Mouse (Mus musculus) bone marrow macrophage, adult 2 months (primary cell): Measurements from ENCODE around the gene Olfr1218.

Experiments
- CTCF ChIP-seq: IDR thresholded peaks from 2 replicates; pipeline ENCODE4 v1.5.1; 2012; ENCODE audit warnings: low read depth, mild to moderate bottlenecking, low read length, moderate library complexity
- POLR2A ChIP-seq: IDR thresholded peaks from 2 replicates; pipeline ENCODE4 v1.6.1; 2012; ENCODE audit warnings: mild to moderate bottlenecking, low read depth, low read length, borderline replicate concordance

DNA sequence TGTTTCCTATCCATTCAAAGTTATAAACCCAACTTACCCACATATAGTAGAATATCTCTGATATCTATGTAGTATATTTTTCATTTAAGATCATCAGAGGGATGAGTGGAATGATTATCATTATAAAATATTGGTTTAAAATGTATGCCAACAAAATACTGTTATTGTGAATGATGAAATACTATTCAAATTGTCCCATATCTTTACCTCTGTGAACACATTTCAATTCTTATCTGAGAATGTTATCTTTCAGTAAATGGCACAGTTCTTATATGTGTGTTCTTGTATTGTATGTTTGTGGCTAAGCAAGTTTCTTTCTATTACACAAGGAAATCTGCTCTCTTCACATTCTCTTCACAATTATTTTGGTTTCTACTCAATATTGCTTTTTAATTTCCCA lies 44.7 kb upstream of the Olfr1218 start:
- TF ChIP-seq CTCF, result no peak
- TF ChIP-seq POLR2A, result no peak
